ENCODE assay signal across 9 mouse cellular contexts in the genomic region with DNA sequence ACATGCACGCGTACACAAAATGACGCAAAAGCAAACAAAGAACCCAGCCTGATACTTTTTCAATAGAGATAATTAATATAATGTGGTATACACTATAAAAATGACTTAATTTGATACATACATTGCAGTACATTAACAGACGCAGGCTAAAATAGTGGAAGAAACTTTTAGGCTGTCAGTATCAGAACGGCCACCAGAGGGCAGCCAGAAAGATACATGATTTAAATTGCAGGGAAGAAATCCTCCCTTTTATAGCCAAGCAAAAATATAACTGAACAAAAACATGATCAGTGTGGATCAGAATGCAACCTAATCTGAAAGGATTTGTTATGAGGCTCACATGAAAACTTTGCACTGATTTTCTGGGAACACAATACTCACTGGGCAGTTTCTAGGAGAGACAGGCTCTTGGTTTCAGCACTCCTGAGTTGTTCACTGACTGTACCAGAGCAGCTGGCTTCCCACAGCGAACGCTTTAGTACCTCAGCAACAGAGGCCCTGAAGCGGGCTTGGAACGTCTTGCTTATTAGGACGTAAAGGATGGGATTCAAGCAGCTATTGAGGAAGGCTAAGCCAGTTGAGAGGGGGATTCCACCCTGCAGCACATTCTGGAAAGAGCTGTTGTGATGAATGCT. TPM values are rescaled to one million over a fixed set of nuclear protein-coding genes. Genes with fewer than 3 reads are reported as not detected.
A peak's percentile ranks its signal among the peaks of the same experiment; 100 is the strongest.
DNase-seq lines count a peak whose midpoint lies in the region; ATAC-seq and TF ChIP-seq lines count a peak whose summit lies in the region.
"Had no signal": no experiment of that assay in that cellular context is flagged by ENCODE, and none has a peak within 500 bp of the region (broad histone marks: within the 10 kb centered on the region; RNA-seq: fewer than 3 reads in every experiment).

No protein-coding gene starts in this region.

- H3K36me3 ChIP-seq in forebrain, embryonic 15.5 days = peaks cover 20% of the 10 kb centered on the region
- H3K36me3 ChIP-seq in small intestine, adult 2 months (ENCODE audit: control insufficient read depth, insufficient read depth, low read length) = peaks cover 13% of the 10 kb centered on the region

- no peaks in the 10 kb centered on the region for H3K27me3 ChIP-seq in forebrain, embryonic 15.5 days
- no peaks in the 10 kb centered on the region for H3K27me3 ChIP-seq in small intestine, adult 2 months (ENCODE audit: control insufficient read depth, insufficient read depth, low read length)

- no peak for TF ChIP-seq POLR2A in small intestine, adult 2 months (IDR thresholded peaks at IDR 0.05; ENCODE audit: low read depth, low read length)

- H3K27ac ChIP-seq in forebrain, embryonic 15.5 days (replicated peaks) = peak overlapping the region; percentile 36; the same call in 1 of the 2 replicates
- no peak overlapping the region for H3K27ac ChIP-seq in small intestine, adult 2 months (ENCODE audit: insufficient read depth, low read depth, low read length)

- no peak for ATAC-seq in forebrain, embryonic 15.5 days (replicated peaks)

- H3K4me2 ChIP-seq in forebrain, embryonic 15.5 days (replicated peaks) = no peak overlapping the region

- H3K4me3 ChIP-seq in forebrain, embryonic 15.5 days = no peak overlapping the region
- H3K4me3 ChIP-seq in small intestine, adult 2 months (ENCODE audit: low read depth, low read length) = no peak overlapping the region

- peak; percentile 50 for DNase-seq in adrenal gland, adult 2 months
- DNase-seq in adrenal gland, adult 8-10 months = no peak
- peak; percentile 58 for DNase-seq in 416B (ENCODE audit: low read depth)
- DNase-seq in c-Kit-positive CD71-negative TER-119-negative erythroid progenitor cells, embryonic 14.5 days (ENCODE audit: low read depth) = peak; percentile 46
- peak; percentile 77 to 78 for DNase-seq in kidney, postnatal 4 days
- DNase-seq in lung, postnatal 14 days = peak; percentile 66

- H3K9me3 ChIP-seq in forebrain, embryonic 15.5 days = no peaks in the 10 kb centered on the region

- peak; percentile 25; the same call in 1 of the 2 replicates for TF ChIP-seq CTCF in small intestine, adult 2 months (IDR thresholded peaks at IDR 0.05; ENCODE audit: extremely low read depth, insufficient read length, insufficient replicate concordance, low read depth, low read length)

- no peak overlapping the region for H3K9ac ChIP-seq in forebrain, embryonic 15.5 days (replicated peaks)

- H3K4me1 ChIP-seq in forebrain, embryonic 15.5 days = peaks cover 15% of the 10 kb centered on the region
- H3K4me1 ChIP-seq in small intestine, adult 2 months (ENCODE audit: control insufficient read depth, insufficient read depth, insufficient read length, low read length) = peaks cover 5% of the 10 kb centered on the region

- 58% methylated on average over 10 of the region's 10 CpGs for WGBS in forebrain, embryonic 15.5 days
- WGBS in small intestine, adult 2 months = 65% methylated on average over 10 of the region's 10 CpGs

RNA-seq across cellular contexts. Expression of a gene that starts 6.1 kb away (rescaled TPM):
- 100 to 1,000 TPM; 280 TPM for total RNA-seq in adrenal gland, adult 2 months (2021)
- 21.5 and 22.0 TPM in 2 replicates for polyA plus RNA-seq in adrenal gland, adult 2 months (2012; rRNA removed)
- total RNA-seq in adrenal gland, adult 8-10 months (2022) = 100 to 1,000 TPM; 185 to 263 (median 226) TPM
- 116 and 118 TPM in 2 replicates for polyA plus RNA-seq in forebrain, embryonic 15.5 days (2015; fragmentation: Nextera tagmentation; extraction: Ambion mirVana)
- 11.2 and 19.9 TPM in 2 replicates for polyA plus RNA-seq in small intestine, adult 2 months (2012; rRNA removed)

RNA-seq across cellular contexts. Expression of a gene that starts 6.1 kb away (rescaled TPM):
- total RNA-seq in adrenal gland, adult 2 months (2021) = 100 to 1,000 TPM; 456 to 691 TPM
- polyA plus RNA-seq in adrenal gland, adult 2 months (2012; rRNA removed) = 195 and 300 TPM in 2 replicates
- 100 to 1,000 TPM; 529 to 647 (median 593) TPM for total RNA-seq in adrenal gland, adult 8-10 months (2022)
- polyA plus RNA-seq in forebrain, embryonic 15.5 days (2015; fragmentation: Nextera tagmentation; extraction: Ambion mirVana) = 438 and 464 TPM in 2 replicates
- polyA plus RNA-seq in small intestine, adult 2 months (2012; rRNA removed) = 261 and 396 TPM in 2 replicates

RNA-seq across cellular contexts. Expression of a gene that starts 31.6 kb away (rescaled TPM):
- under 1 TPM; 0.28 to 0.40 TPM for total RNA-seq in adrenal gland, adult 2 months (2021)
- polyA plus RNA-seq in adrenal gland, adult 2 months (2012; rRNA removed) = 0.10 and 0.12 TPM in 2 replicates
- total RNA-seq in adrenal gland, adult 8-10 months (2022) = under 1 TPM in 3 of 4 experiments, not detected in 1; 0.23 to 0.42 (median 0.38) TPM
- polyA plus RNA-seq in forebrain, embryonic 15.5 days (2015; fragmentation: Nextera tagmentation; extraction: Ambion mirVana) = 0.33 and 0.34 TPM in 2 replicates
- polyA plus RNA-seq in small intestine, adult 2 months (2012; rRNA removed) = 0.06 TPM in 1 of 2 replicates, not detected in the other
- polyA plus RNA-seq: C2C12 had no signal
